Mouse (Mus musculus) MEL (cell line): ENCODE results near the gene Meaf6. TPM values are rescaled to one million over a fixed set of nuclear protein-coding genes. Genes with fewer than 3 reads are reported as not detected.

Experiments used
- DNase-seq: peaks from one replicate; pipeline ENCODE4 v3.0.0; 2011; ENCODE audit warnings: low read depth, low spot score
- H3K27ac ChIP-seq: 2 replicates; pipeline ENCODE4 v1.5.1; 2012; ENCODE audit warnings: low read depth, mild to moderate bottlenecking, control low read depth, low read length, moderate library complexity; ENCODE audit not compliant: control insufficient read depth
- H3K27me3 ChIP-seq, 2 experiments: fragments of 150-350 bp in 1 of 2; sonication (generic) in 1 of 2; 2 replicates each; pipeline ENCODE4 v1.6.1; 2012; ENCODE audit warnings: low read length in 2 of 2, mild to moderate bottlenecking in 2 of 2, improper control_type of control experiment in 1 of 2, moderate library complexity in 1 of 2; ENCODE audit not compliant: insufficient read depth in 2 of 2, control insufficient read depth in 1 of 2
- H3K36me3 ChIP-seq, 2 experiments: 2 replicates each; pipeline ENCODE4 v1.6.1; 2012 to 2014; ENCODE audit warnings: low read length in 2 of 2, improper control_type of control experiment in 1 of 2, inconsistent platforms in 1 of 2, mild to moderate bottlenecking in 1 of 2; ENCODE audit not compliant: insufficient read depth in 2 of 2, control insufficient read depth in 1 of 2
- H3K4me1 ChIP-seq, 2 experiments: fragments of 150-350 bp in 1 of 2; sonication (generic) in 1 of 2; 2 replicates each; pipeline ENCODE4 v1.6.1; 2012; ENCODE audit warnings: low read length in 2 of 2, improper control_type of control experiment in 1 of 2, mild to moderate bottlenecking in 1 of 2; ENCODE audit not compliant: insufficient read depth in 2 of 2, control insufficient read depth in 1 of 2
- H3K4me3 ChIP-seq, 2 experiments: fragments of 150-350 bp in 1 of 2; sonication (generic) in 1 of 2; 2 replicates each; pipeline ENCODE4 v1.5.1; 2012; ENCODE audit warnings: low read depth in 2 of 2, low read length in 2 of 2, mild to moderate bottlenecking in 2 of 2, moderate library complexity in 2 of 2, control low read depth in 1 of 2, improper control_type of control experiment in 1 of 2; ENCODE audit not compliant: control insufficient read depth in 1 of 2, insufficient read depth in 1 of 2
- H3K79me2 ChIP-seq: 2 replicates; pipeline ENCODE4 v1.6.1; 2012; ENCODE audit warnings: mild to moderate bottlenecking, low read length, moderate library complexity; ENCODE audit not compliant: control insufficient read depth, poor library complexity, insufficient read depth
- H3K9ac ChIP-seq: 2 replicates; pipeline ENCODE4 v1.6.1; 2012; ENCODE audit warnings: low read depth, mild to moderate bottlenecking, control low read depth, low read length, moderate library complexity; ENCODE audit not compliant: control insufficient read depth, poor library complexity, severe bottlenecking
- H3K9me3 ChIP-seq: fragments of 150-350 bp; sonication (generic); replicated peaks from 2 replicates; pipeline ENCODE4 v1.6.1; 2012; ENCODE audit warnings: mild to moderate bottlenecking, low read length, improper control_type of control experiment, moderate library complexity; ENCODE audit not compliant: insufficient read depth
- BHLHE40 ChIP-seq: IDR thresholded peaks from 2 replicates; pipeline ENCODE4 v1.6.1; 2012; ENCODE audit warnings: low read depth, mild to moderate bottlenecking, inconsistent platforms, low read length, improper control_type of control experiment, borderline replicate concordance
- CHD1 ChIP-seq: IDR thresholded peaks from 2 replicates; pipeline ENCODE4 v1.6.1; 2012; ENCODE audit warnings: low read depth, mild to moderate bottlenecking, inconsistent platforms, low read length, improper control_type of control experiment
- CHD2 ChIP-seq: IDR thresholded peaks from 2 replicates; pipeline ENCODE4 v1.6.1; 2011; ENCODE audit warnings: low read length, improper control_type of control experiment
- CTCF ChIP-seq, 3 experiments: IDR thresholded peaks in 2 of 3; conservative IDR thresholded peaks in 1 of 3; 2 replicates each; pipeline ENCODE4 v1.5.1; 2011 to 2012; ENCODE audit warnings: low read length in 3 of 3, low read depth in 2 of 3, mild to moderate bottlenecking in 2 of 3, improper control_type of control experiment in 1 of 3, inconsistent platforms in 1 of 3, mixed read lengths in 1 of 3, moderate library complexity in 1 of 3; ENCODE audit not compliant: control insufficient read depth in 1 of 3, insufficient read depth in 1 of 3, poor library complexity in 1 of 3, severe bottlenecking in 1 of 3
- E2F4 ChIP-seq: IDR thresholded peaks from 2 replicates; pipeline ENCODE4 v1.6.1; 2011; ENCODE audit warnings: low read depth, low read length, improper control_type of control experiment, borderline replicate concordance
- ELF1 ChIP-seq: IDR thresholded peaks from 2 replicates; pipeline ENCODE4 v1.6.1; 2014; ENCODE audit warnings: low read depth, mild to moderate bottlenecking, inconsistent platforms, low read length, improper control_type of control experiment, moderate library complexity
- EP300 ChIP-seq, 2 experiments: IDR thresholded peaks; 2 replicates each; pipeline ENCODE4 v1.6.1; 2011; ENCODE audit warnings: improper control_type of control experiment in 2 of 2, low read length in 2 of 2, low read depth in 1 of 2, mild to moderate bottlenecking in 1 of 2
- ETS1 ChIP-seq: IDR thresholded peaks from 2 replicates; pipeline ENCODE4 v1.6.1; 2012; ENCODE audit warnings: low read depth, mild to moderate bottlenecking, inconsistent platforms, low read length, improper control_type of control experiment, moderate library complexity
- GABPA ChIP-seq: IDR thresholded peaks from 2 replicates; pipeline ENCODE4 v1.6.1; 2012; ENCODE audit warnings: low read depth, mild to moderate bottlenecking, inconsistent platforms, low read length, improper control_type of control experiment, moderate library complexity
- GATA1 ChIP-seq: IDR thresholded peaks from 2 replicates; pipeline ENCODE4 v1.6.1; 2011; ENCODE audit warnings: low read depth, low read length, improper control_type of control experiment
- HCFC1 ChIP-seq: IDR thresholded peaks from 2 replicates; pipeline ENCODE4 v1.6.1; 2012; ENCODE audit warnings: low read depth, mild to moderate bottlenecking, inconsistent platforms, low read length, improper control_type of control experiment, moderate library complexity
- JUND ChIP-seq: IDR thresholded peaks from 2 replicates; pipeline ENCODE4 v1.6.1; 2011; ENCODE audit warnings: low read depth, mild to moderate bottlenecking, improper control_type of control experiment, low read length
- KAT2A ChIP-seq: conservative IDR thresholded peaks from 2 replicates; pipeline ENCODE4 v1.6.1; 2012; ENCODE audit warnings: low read depth, low read length, improper control_type of control experiment, inconsistent platforms
- MAFK ChIP-seq: IDR thresholded peaks from 2 replicates; pipeline ENCODE4 v1.6.1; 2011; ENCODE audit warnings: low read depth, mild to moderate bottlenecking, low read length, improper control_type of control experiment, borderline replicate concordance
- MAX ChIP-seq: IDR thresholded peaks from 2 replicates; pipeline ENCODE4 v1.6.1; 2011; ENCODE audit warnings: low read length, improper control_type of control experiment
- MAZ ChIP-seq: IDR thresholded peaks from 2 replicates; pipeline ENCODE4 v1.6.1; 2012; ENCODE audit warnings: low read depth, mild to moderate bottlenecking, inconsistent platforms, low read length, improper control_type of control experiment
- MEF2A ChIP-seq: IDR thresholded peaks from 2 replicates; pipeline ENCODE4 v1.6.1; 2014; ENCODE audit warnings: low read depth, mild to moderate bottlenecking, inconsistent platforms, low read length, improper control_type of control experiment; ENCODE audit not compliant: poor library complexity, insufficient replicate concordance, severe bottlenecking; ENCODE audit errors: extremely low read depth
- MXI1 ChIP-seq: IDR thresholded peaks from 2 replicates; pipeline ENCODE4 v1.6.1; 2011; ENCODE audit warnings: mild to moderate bottlenecking, low read depth, low read length, improper control_type of control experiment
- MYB ChIP-seq: IDR thresholded peaks from 2 replicates; pipeline ENCODE4 v1.6.1; 2011; ENCODE audit warnings: mild to moderate bottlenecking, low read depth, low read length, improper control_type of control experiment
- MYC ChIP-seq: IDR thresholded peaks from 2 replicates; pipeline ENCODE4 v1.6.1; 2011; ENCODE audit warnings: low read depth, mild to moderate bottlenecking, low read length, improper control_type of control experiment, moderate library complexity
- NELFE ChIP-seq: IDR thresholded peaks from 2 replicates; pipeline ENCODE4 v1.6.1; 2011; ENCODE audit warnings: low read depth, low read length, improper control_type of control experiment
- NRF1 ChIP-seq: IDR thresholded peaks from 2 replicates; pipeline ENCODE4 v1.6.1; 2014; ENCODE audit warnings: low read depth, mild to moderate bottlenecking, inconsistent platforms, low read length, improper control_type of control experiment, moderate library complexity; ENCODE audit not compliant: poor library complexity, insufficient read depth, severe bottlenecking
- POLR2A ChIP-seq, 2 experiments: IDR thresholded peaks; 2 replicates each; pipeline ENCODE4 v1.6.1; 2011 to 2012; ENCODE audit warnings: low read length in 2 of 2, mild to moderate bottlenecking in 2 of 2, control low read depth in 1 of 2, improper control_type of control experiment in 1 of 2, low read depth in 1 of 2, moderate library complexity in 1 of 2; ENCODE audit not compliant: control insufficient read depth in 1 of 2, insufficient read depth in 1 of 2, poor library complexity in 1 of 2
- POLR2AphosphoS2 ChIP-seq: IDR thresholded peaks from 2 replicates; pipeline ENCODE4 v1.6.1; 2011; ENCODE audit warnings: low read length, improper control_type of control experiment
- POLR2AphosphoS5 ChIP-seq: IDR thresholded peaks from 2 replicates; pipeline ENCODE4 v1.6.1; 2012; ENCODE audit warnings: low read depth, borderline replicate concordance, mild to moderate bottlenecking, inconsistent platforms, low read length, moderate library complexity, mixed read lengths
- RAD21 ChIP-seq: IDR thresholded peaks from 2 replicates; pipeline ENCODE4 v1.6.1; 2011; ENCODE audit warnings: mild to moderate bottlenecking, low read depth, low read length, improper control_type of control experiment
- RCOR1 ChIP-seq: IDR thresholded peaks from 2 replicates; pipeline ENCODE4 v1.6.1; 2012; ENCODE audit warnings: low read depth, mild to moderate bottlenecking, inconsistent platforms, low read length, improper control_type of control experiment
- SIN3A ChIP-seq: IDR thresholded peaks from 2 replicates; pipeline ENCODE4 v1.6.1; 2012; ENCODE audit warnings: low read length, improper control_type of control experiment, inconsistent platforms
- SMC3 ChIP-seq: IDR thresholded peaks from 2 replicates; pipeline ENCODE4 v1.6.1; 2011; ENCODE audit warnings: low read depth, low read length, improper control_type of control experiment
- TAL1 ChIP-seq: IDR thresholded peaks from 2 replicates; pipeline ENCODE4 v1.6.1; 2012; ENCODE audit warnings: mild to moderate bottlenecking, inconsistent platforms, low read length, moderate library complexity, mixed read lengths
- TBP ChIP-seq: IDR thresholded peaks from 2 replicates; pipeline ENCODE4 v1.8.0; 2011; ENCODE audit warnings: low read depth, low read length, improper control_type of control experiment
- TCF12 ChIP-seq: IDR thresholded peaks from 2 replicates; pipeline ENCODE4 v1.6.1; 2014; ENCODE audit warnings: low read depth, mild to moderate bottlenecking, inconsistent platforms, low read length, improper control_type of control experiment, moderate library complexity
- UBTF ChIP-seq: IDR thresholded peaks from 2 replicates; pipeline ENCODE4 v1.6.1; 2012; ENCODE audit warnings: low read depth, mild to moderate bottlenecking, inconsistent platforms, low read length, improper control_type of control experiment, moderate library complexity, borderline replicate concordance; ENCODE audit not compliant: insufficient read depth
- USF1 ChIP-seq: IDR thresholded peaks from 2 replicates; pipeline ENCODE4 v1.6.1; 2014; ENCODE audit warnings: low read depth, mild to moderate bottlenecking, inconsistent platforms, low read length, improper control_type of control experiment, moderate library complexity
- USF2 ChIP-seq, 2 experiments: IDR thresholded peaks; 2 replicates each; pipeline ENCODE4 v1.6.1; 2011 to 2012; ENCODE audit warnings: improper control_type of control experiment in 2 of 2, low read length in 2 of 2, borderline replicate concordance in 1 of 2, inconsistent platforms in 1 of 2, low read depth in 1 of 2, mild to moderate bottlenecking in 1 of 2; ENCODE audit not compliant: insufficient read depth in 1 of 2
- ZKSCAN1 ChIP-seq: IDR thresholded peaks from 2 replicates; pipeline ENCODE4 v1.6.1; 2012; ENCODE audit warnings: low read depth, mild to moderate bottlenecking, inconsistent platforms, low read length, improper control_type of control experiment, moderate library complexity
- ZMIZ1 ChIP-seq: IDR thresholded peaks from 2 replicates; pipeline ENCODE4 v1.6.1; 2012; ENCODE audit warnings: low read depth, mild to moderate bottlenecking, inconsistent platforms, low read length, improper control_type of control experiment, moderate library complexity
- ZNF384 ChIP-seq: IDR thresholded peaks from 2 replicates; pipeline ENCODE4 v1.6.1; 2012; ENCODE audit warnings: low read depth, mild to moderate bottlenecking, inconsistent platforms, low read length, improper control_type of control experiment
- polyA plus RNA-seq, 2 experiments: library from polyadenylated mRNA; stranded (reverse) in 1 of 2; unstranded in 1 of 2; fragments of >175 nt in 1 of 2; fragments of >200 nt in 1 of 2; gene quantifications; 2 replicates each; pipeline versions ENCODE4 v1.2.1 to v1.2.4; 2012; ENCODE audit warnings: low replicate concordance in 2 of 2, low read depth in 1 of 2; ENCODE audit not compliant: insufficient read length in 2 of 2, insufficient read depth in 1 of 2, missing spikeins in 1 of 2
- total RNA-seq: library from RNA; depleted of rRNA; stranded (reverse); fragments of 300-350 nt; gene quantifications from 2 replicates; pipeline ENCODE4 v1.2.3, GENCODE M21; 2012

Meaf6 gene
- total and polyA plus RNA-seq, 3 experiments = 34.9 to 46.7 TPM; not detected in 1

- Histone ChIP-seq H3K27ac (peak overlapping the region; percentile 73), H3K9me3 (no peaks in the 10 kb centered on the region), H3K4me1 (peaks cover 10 to 33% of the 10 kb centered on the region in 2 experiments), H3K79me2 (no peaks in the 10 kb centered on the region), H3K4me3 (no peak overlapping the region), H3K27me3 (no peaks in the 10 kb centered on the region), H3K36me3 (peaks cover 0 to 19% of the 10 kb centered on the region in 2 experiments; a peak in 2 of 4 replicates), H3K9ac (peak overlapping the region; percentile 31; the same call in 1 of the 2 replicates)
- DNase-seq = peak; percentile 85
- TF ChIP-seq ETS1 (peak; percentile 70; the same call in 1 of the 2 replicates), ZMIZ1 (no peak), HCFC1 (no peak), MAX (no peak), CTCF (IDR thresholded peaks at IDR 0.05 in 2 of 3, conservative IDR thresholded peaks at IDR 0.05 in 1 of 3; ENCODE audit: control insufficient read depth in 1 of 3, insufficient read depth in 1 of 3, low read depth in 2 of 3, low read length in 3 of 3, poor library complexity in 1 of 3, severe bottlenecking in 1 of 3) (no peak), MEF2A (no peak), ZNF384 (no peak), UBTF (0 out of 2 replicates have a peak, but pooled peaks have one; percentile 43), MYB (no peak), SMC3 (no peak), TAL1 (no peak), KAT2A (no peak), MYC (no peak), EP300 (IDR thresholded peaks at IDR 0.05; ENCODE audit: low read depth in 1 of 2, low read length in 2 of 2) (peak; percentile 33 to 54), ELF1 (no peak), RCOR1 (no peak), SIN3A (no peak), MAZ (no peak), GABPA (no peak), TCF12 (peak; percentile 80), USF1 (no peak), MAFK (no peak), CHD1 (no peak), GATA1 (no peak), USF2 (IDR thresholded peaks at IDR 0.05; ENCODE audit: borderline replicate concordance in 1 of 2, insufficient read depth in 1 of 2, low read depth in 1 of 2, low read length in 2 of 2) (no peak), ZKSCAN1 (no peak), POLR2AphosphoS2 (no peak), NELFE (no peak), POLR2AphosphoS5 (no peak), NRF1 (no peak), RAD21 (no peak), BHLHE40 (no peak), CHD2 (no peak), POLR2A (IDR thresholded peaks at IDR 0.05; ENCODE audit: control insufficient read depth in 1 of 2, insufficient read depth in 1 of 2, low read depth in 1 of 2, low read length in 2 of 2, poor library complexity in 1 of 2) (no peak), JUND (no peak), E2F4 (no peak), MXI1 (peak; percentile 18; the same call in 1 of the 2 replicates), TBP (peak; percentile 68)
These were observed 33.0 kb downstream of the Meaf6 start for GRCm38 (mm10) chr4:125117902-125118320.
